Mouse (Mus musculus): ENCODE measurements around the gene Trmt2a.

Gene Trmt2a

DNA sequence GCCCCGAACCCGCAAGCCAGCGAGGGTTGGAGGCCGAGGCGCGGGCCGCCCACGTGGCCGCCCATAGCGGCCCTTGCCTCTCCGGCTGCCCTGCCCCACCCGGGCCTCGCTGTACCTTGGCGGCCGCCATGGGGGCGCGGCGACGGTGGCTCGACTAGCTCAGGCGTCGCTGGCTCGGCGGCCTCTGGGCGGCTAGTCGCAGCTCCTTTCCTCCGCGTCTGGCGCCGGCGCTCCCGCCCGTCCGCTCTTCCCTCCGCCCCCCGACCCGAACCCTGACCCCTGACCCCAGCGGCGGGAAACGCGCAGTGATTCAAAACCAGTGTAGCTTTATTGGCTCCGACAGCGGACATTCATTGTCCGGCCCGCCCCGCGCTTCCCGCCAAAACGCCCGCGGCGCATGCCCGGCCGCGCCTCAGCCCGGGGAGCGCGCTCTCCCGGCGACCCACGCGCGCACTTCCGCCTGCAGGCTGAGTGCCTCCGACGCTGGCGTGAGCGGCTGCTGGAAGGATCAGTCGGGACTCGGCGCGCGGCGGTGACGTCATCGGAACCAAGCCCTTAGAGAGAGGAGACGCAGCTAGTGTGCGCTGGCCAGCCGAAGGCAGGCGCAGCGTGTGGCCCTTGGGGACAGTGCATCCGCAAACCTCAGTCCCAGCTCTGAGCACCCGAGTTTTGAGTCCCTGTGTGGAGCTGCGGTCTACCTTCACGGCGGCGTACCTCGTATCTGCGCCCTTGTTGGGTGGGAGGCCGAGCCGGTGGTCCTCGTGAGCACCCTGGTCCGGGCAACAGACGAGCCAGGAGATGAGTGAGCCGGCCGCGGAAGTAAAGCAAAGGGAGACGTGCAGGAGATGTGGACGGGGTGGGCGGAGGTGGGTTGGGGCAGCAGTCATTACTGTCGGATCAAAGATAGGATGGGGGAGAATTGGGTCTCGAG is at the start of gene Trmt2a, which contains the start of gene Ranbp1:
TSS of gene Trmt2a (plus strand) at position 247 of the 931 bp plus-strand sequence.
TSS of gene Ranbp1 (minus strand) at position 300 of the 931 bp plus-strand sequence.
- peak; percentile 94 to 97 for DNase-seq

DNA sequence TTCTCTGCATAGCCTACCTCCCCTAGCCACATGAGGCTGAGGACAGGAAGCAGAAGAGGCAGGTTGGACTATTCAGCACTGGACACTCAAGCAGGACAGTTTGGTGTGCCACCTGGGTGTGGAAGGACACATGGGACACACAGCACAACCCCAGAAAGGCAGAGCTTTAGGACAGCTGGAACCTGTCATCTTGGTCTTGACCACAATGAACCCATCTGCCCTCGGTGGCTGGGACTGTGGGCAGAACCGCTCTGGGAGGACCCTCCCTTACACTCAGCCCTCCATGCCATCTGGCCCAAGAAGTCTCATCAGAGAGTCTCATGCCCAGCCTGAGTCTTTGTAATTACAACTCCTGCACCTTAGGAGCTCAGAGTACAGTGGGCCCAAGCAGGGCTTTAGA is 48.4 kb upstream of the Trmt2a start:
- no peak for DNase-seq

DNA sequence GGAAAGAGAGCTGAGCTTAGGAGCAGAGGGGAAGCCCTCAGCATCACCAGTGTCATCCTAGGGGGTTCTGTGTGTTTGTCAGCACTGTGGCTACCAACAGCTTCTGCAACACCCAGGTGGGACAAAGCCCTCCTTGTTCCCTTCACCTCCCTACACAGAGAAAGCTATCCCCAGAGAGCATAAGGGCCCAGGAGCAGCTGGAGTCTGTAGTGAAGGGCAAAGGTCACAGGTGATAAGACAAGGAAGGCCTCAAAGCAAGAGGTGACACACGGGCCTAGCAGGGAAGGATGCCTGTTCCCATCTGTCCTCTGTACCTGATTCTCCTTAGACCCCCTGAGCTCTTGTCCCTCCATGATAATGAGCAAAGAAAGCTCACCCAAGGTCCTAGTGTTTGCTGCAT is 46.9 kb upstream of the Trmt2a start:
- DNase-seq, result no peak

DNA sequence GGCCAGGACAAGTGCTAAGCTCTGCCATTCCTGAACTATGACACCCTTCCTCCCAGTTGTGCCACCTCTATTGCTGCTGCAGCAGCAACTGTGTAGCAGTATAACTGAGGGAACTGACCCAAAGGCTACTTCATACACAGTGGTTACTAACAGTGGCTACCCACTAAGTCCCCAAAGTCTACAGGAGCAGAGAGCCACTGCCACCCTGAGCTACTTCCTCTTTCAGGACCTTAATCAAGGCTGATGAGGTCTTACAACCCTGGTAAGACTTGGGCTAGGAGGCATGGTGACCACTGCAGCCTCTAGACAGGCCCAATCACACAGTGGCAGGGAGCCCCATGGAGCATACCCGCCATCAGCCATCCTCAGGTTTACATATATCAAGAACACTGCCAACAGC is 46.4 kb upstream of the Trmt2a start:
- DNase-seq, result no peak

DNA sequence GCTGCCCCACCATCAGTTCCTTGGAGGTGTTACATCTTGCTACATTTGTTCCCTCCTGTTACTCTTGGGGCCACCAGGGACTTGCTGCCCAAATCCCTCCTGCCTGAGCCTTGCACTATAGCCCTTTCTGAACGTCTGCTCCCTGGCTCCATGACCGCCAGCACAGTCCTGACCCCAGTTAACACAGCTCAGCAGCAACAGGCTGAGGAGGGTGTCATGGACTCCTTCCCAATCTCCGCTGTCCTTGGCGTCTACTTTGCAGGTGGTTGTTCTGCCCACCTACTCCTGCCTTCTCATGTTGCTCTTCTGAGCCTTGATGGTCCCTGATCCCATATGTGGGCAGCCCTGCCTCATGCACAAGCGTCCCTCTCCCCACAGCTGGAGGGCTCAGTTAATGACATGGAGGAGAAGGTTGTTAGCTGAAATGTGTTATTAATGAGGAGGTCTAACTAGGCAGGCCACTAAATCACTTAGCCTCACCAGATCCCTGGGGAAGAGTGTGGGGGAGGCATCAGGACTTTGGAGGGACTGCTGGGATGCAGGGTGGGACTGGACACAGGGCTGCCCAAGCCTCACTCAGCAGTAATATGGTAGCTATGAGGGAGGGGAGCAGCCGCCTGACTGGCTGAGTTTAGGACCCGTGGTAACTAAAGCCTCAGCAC is 44.9 kb upstream of the Trmt2a start:
- DNase-seq, result no peak

DNA sequence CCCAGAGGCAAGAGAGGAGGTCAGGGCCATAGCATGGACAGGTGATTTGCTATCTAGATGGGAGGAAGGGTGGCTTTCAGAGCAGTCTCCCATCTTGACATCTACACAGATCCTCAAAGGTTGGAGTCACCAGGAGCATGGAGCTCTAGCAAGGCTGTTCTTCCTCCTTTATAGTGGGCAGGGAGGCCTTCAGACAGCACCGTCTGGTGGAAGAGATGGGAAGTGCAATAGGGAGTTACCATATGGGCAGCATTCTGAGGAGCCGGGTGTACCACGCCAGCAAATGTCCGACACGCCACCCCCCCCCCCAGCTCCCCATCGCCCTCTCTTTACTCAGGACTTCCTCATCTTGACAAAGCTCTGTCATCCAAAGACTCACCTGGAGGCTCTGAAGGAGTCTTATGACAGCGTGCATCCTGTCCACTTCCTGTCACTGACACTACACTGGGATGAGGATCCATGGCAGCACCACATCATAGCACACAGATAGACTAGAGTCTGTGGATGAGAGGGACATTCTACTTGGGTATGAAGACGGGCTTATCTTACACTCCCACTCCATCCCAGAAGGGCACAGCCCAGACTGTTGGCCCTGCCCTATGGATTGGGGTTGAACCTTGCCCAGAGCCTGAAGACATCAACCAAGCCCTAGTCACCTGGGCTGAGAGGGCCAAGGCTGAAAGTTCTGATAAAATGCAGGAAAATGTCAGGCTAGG is 37.6 kb upstream of the Trmt2a start:
- DNase-seq, result peak in 1 of 2 experiments; percentile 52

DNA sequence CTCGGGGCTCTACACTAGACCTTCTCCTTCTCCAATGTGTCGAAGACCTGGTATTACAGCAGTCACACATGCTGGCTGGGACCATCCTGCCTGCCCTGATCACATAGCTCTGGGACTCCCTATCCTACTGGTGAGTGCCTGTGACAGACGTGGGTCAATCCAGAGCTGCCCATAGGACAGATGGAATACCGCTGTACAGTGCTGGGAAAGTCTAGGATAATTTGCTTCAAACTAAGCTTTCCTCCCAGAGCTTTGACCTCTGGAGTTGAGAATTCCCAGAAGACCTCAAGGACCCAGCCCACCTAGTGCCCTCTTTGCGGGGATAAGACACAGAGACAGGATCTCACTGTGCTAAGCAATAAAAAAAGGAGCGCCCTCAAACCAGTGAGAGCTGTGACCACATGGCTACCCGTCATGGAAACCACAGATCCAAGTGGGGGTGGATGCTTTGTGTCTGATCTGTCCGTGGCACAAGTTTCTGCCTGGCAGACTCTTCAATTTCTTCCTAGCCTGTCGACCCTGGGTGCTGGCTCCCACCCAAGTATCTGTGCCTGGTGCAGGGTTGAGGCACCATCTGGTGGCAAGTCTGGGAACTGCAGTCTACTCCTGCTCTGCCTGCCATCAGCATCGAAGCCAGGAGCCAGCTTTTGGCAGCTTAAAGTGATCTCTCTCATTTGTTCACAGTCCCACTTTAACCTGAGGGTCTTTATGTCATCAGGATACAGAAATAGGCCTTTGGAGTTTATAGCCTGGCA is 36.9 kb upstream of the Trmt2a start:
- peak; percentile 45 to 82 for DNase-seq

DNA sequence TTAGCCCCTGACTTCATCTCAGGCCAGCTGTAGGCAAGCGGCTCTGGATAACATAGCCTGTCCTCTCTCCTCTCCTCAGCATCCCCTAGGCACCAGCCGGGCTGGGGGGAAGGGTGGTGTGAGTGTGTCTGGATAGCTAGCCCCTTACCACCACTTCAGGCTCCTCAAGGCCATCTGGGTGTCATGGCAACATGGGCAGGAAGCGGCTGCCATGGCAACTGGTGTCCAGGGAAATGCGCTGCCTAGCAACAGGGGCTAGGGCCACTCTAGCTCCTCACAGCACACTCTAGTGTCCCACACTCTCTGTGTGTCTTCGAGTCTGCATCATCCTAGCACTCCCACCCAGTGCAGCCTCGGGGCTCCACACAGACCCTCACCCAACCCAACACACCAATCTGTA is 34.8 kb upstream of the Trmt2a start:
- DNase-seq, result no peak

DNA sequence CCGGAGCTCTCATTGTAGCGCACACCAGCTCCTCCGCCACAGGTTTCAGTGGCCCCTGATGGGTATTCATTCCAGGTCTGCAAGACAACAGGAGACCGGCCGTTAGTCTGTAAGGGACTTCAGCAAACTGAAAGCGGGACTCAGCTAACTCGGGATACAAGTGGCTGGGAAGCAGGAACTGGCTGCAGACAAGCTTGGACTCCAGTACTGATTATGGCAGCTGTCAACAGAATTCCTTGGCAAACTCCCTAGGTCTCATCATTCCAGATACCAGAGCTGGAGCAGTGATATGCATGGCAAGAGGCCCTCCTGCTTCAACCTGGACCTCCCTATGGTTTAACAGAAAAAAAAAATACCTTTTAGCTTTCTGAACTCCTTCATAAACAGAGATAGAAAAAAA is 33.6 kb upstream of the Trmt2a start:
- no peak for DNase-seq

DNA sequence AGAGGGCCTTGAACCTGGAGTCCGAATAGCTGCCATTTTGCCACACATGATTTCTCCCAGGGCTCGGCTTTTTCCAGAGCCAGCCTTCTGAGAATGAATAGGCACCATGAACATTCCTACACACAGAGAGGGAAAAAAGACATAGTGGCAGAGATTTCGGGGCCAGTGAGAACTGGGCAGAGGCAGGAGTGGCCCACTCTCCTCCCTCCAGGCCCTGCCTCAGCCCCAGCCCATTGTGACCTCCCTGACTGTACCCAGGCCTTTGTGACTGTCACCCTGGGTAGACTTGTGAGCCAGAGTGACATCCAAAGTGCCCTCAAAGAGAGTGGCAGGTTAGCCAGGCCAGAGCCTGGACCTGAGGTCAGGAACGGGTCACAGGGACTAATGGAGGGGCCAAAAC is 30.9 kb upstream of the Trmt2a start, which contains the start of gene Ccdc188:
TSS of gene Ccdc188 (plus strand) at position 301 of the 400 bp plus-strand sequence.
- no peak for DNase-seq

DNA sequence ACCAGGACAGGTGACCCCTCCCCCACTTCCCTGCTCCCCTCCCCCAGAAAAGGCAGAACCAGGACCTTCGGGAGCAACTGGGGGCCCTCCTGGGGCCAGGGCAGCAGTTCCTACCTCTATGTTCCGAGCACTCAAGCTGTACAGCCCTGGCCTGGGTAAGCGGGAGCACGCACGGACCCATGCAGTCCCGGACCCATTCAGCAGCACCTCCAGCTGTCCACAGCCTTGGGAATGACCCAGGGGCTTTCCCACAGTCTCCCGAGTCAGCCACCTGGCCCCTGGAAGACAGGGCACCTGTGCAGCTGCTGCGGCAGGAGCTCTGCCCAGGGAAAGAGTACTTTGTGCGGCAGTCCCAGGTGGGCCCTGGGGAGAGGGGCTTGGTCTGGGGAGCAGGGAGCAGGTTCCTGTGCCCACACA is 29.9 kb upstream of the Trmt2a start:
- DNase-seq, result no peak

DNA sequence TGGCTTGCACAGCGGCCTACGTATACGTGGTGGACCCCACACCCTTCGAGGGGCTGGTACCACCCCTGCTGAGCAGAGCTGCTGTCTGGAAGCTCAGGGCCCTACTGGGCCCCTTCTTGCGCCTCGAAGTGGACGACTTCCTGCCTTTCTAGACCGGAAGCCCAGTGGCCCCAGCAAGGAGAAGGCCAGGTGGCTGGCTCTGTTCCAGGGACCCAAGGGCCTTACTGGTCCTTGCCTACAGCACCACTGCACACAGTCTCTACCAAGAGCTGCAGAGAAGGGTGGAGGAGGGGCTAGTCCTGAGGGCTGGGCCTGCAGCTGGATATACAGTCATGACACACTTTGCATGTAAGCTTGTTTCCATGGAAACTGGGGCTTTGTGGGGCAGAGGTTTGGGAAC is 28.5 kb upstream of the Trmt2a start:
- DNase-seq, result no peak

DNA sequence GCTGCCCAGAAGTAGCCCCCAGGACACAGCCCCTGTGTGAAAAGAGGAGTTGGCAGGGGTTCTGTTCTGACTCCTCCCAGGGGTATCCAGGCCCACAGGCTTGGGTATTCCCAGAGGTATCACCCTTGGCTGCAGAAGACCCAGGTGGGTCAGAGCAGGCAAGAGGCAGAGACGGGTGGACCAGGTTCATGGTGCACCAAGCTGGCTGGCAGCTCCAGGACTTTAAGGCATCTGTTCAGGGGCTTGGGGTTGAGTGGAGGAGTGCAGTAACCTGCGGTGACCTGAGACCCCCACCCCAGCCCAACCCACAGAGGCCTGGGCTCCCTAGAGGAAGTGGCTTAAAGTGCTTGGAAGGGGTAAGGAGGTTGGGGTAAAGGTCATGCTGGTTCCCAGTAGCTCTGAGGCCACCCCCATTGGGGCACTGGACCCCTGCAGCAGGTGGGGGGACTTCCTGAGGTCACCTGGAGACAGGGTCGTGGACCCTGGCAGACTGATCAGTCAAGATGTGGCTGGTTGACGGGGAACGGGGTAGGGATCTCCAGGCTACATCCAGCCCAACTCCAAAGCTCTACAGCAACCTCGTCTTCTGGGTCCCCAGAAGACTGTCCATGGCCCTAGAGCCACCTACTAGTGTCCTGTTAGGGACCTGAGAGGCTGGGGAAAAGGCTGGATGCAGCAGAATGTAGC is 27.5 kb upstream of the Trmt2a start:
- DNase-seq, result no peak

DNA sequence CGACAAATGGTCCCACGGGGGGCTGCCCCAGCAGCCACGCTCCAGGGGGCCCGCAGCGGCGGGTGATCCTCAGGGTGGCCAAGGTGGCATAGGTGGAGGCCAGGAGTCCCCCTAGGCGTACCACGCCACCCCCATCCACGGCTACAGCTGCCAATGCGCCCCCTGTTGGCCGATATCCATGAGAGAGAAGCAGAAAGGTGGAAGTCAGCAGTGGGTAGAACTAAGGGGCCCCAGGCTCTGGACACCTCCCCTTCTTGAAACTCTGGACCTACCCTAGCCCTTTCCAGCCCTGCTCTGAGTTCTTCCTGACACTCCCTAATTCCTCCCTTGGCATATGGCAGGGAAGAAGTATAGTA is 27.0 kb upstream of the Trmt2a start:
- no peak for DNase-seq

DNA sequence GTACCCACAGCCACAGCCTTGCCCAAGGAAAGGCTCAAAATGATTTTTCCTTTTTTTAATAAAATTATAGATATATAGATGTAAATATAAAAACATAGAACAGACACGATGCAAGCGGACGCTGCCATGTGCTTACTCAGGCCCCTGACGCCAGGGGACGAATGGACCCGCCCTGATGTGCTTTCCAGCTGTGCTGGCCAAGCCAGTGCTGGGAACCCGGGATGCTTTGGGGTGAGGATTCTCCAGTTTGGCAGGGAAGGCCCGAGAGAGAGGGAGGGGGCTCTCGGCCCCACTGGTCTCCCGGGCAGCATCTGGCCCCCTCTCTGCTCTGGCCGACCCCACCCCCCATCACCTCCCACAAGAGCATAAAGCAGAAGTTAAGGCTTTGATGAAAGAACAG is 26.3 kb upstream of the Trmt2a start:
- DNase-seq, result no peak

DNA sequence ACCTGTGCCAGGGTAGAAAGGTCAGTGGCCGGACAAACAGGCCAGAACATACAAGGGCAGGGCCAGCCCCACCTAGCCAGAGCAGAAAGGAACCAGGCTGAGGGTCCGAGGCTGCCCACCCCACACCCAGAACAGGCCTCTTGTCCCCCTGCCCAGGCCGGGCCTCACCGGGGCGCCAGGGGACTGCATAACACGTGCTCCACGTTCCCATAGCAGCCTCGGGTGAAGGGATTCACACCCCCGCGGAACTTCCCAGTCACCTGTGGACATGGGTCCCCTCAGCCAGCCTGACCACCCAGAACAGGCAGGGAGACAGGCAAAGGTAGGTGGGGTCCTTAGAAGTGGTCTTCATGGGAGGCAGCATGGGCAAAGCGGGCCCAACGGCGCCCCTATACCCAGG is 21.3 kb upstream of the Trmt2a start:
- no peak for DNase-seq

DNA sequence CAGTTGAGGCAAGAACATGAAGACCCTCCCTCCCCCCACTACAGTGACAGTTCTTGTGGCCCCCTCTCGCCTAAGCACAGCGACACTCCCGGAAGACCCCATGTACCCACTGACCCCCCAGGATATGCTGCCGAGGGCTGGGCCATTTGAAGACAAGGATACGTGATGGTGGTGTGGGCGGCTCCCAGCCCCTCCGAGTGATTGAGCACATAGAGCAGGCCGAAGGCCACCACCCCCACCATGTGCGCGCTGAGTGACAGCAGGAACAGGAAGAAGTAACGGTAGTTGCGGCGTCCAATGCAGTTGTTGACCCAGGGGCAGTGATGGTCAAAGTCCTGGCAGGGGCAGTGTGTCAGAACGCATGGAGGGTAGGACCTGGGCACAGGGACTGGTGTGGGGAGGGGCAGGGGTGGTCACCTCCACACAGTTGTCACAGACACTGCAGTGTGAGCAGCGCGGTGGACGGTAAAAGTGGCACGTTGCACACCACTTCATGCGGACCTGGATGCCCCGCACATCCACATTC is 20.5 kb upstream of the Trmt2a start:
- no peak for DNase-seq

DNA sequence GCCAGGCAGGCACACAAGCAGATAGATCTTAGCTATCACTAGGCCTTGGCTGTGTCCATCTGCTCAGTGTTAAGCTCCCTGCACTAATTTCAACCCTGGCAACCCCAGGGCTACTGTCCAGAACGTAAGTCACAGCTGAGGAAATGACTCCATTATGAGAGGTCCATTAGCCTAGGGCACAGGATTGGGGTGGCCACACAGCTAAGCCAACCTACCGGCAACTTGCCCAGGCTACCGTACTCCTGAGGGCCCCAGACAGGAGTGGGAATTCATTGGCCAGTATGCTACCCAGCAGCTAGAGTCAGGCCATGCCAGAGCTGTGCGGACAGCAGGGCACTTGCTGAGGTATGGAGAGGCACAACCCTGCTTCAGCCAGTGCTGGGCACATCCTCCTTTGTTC is 19.6 kb upstream of the Trmt2a start:
- no peak for DNase-seq

DNA sequence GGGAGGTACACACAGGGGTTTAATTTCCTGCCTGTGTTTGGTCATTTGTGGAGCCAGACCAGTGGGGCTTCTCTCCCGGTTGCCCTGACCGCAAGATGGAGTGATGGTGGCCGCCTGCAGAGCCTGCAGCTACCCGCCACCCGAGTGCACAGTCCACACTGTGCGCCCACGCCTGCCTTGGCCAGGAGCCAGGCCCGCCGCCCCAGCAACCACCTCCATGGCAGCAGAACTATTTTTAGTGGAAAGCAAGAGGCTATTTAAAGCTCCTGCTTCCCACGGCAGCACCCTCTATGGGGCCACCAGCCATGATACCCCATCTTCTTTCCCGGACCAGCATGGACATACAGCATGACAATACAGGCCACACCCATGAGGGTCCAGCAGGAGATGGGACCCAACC is 18.9 kb upstream of the Trmt2a start:
- no peak for DNase-seq

DNA sequence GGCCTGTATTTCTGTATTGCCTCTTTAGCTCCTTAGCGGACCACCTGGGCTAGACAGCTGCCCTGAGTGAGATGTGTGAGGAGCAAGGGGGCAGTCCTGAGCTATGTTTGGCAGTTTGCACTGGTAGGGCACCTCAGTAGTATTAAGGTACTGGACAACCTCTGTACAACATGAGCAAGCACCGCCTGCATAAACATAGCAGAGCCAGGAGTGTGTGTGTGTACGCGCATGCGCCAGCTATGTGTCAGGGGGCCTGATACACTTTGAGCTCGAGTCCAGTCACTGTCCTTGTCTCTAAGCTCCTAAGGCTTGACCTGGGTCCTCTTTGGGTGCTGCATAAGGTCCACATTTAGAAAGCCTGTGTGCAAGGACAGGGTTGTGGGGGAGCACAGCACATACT is 17.9 kb upstream of the Trmt2a start:
- DNase-seq, result no peak

DNA sequence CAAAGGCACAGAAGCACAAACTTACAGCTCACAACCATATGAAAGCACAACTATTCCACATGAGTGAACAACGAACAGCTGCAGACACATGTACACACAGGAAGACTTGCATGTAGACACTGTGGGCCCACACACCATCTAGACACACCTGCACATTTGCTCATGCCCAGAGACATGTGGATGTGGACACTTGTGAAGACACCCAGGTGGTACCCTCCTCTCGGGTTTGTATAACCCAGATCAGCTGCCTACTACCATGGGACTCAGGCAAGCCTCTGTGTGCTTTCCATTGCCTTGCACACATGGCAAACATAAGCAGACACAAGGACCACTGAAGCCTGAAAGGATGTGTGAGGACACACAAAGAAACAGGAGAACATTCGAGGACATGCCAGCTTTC is 17.4 kb upstream of the Trmt2a start:
- DNase-seq, result no peak

DNA sequence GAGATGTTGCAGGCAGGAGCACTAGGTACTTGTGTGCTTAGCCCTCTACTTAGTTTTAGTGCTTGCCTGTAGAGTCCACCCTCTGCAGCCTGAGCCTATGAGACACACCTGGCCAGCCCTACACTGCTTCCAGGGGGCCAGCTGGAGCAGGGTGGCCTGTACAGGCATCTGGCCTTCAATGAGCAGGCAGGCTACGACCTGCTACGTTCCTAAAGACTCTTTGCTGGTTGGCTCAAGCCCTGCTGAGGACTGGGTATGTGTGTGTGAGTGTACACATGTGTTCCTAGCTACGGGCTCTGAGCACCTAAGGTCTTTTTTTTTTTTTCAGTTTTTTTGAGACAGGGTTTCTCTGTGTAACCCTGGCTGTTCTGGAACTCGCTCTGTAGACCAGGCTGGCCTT is 17.0 kb upstream of the Trmt2a start:
- no peak for DNase-seq

All from spleen, adult 18-20 months (tissue).